Mouse (Mus musculus): Measurements from ENCODE around the gene Plekhg1. TPM values are rescaled to one million over a fixed set of nuclear protein-coding genes. Genes with fewer than 3 reads are reported as not detected.

Gene Plekhg1
- polyA plus RNA-seq, 1 experiment from 2014 or later = 9.1 TPM

GRCm38 (mm10) chr10:3769131-3769530 is 29.0 kb downstream of the Plekhg1 start:
- H3K27me3 ChIP-seq (ENCODE audit: control insufficient read depth, insufficient read depth, low read length) = no peaks in the 10 kb centered on the region
- H3K4me3 ChIP-seq (replicated peaks; ENCODE audit: low read length) = no peak overlapping the region
- no peak overlapping the region for H3K4me2 ChIP-seq (replicated peaks)
- DNase-seq (ENCODE audit: low spot score) (no peak), ATAC-seq (ENCODE audit: low FRiP score) (no peak)
- no peak overlapping the region for H3K27ac ChIP-seq
- H3K9ac ChIP-seq = no peak overlapping the region
- no peaks in the 10 kb centered on the region for H3K9me3 ChIP-seq (ENCODE audit: control insufficient read depth, low read length)
- H3K36me3 ChIP-seq (replicated peaks; ENCODE audit: control insufficient read depth, insufficient read depth) = no peaks in the 10 kb centered on the region
- no peaks in the 10 kb centered on the region for H3K4me1 ChIP-seq (replicated peaks; ENCODE audit: control insufficient read depth, insufficient read depth, low read length)
- 89% methylated on average over 5 of the region's 5 CpGs for WGBS

- Histone ChIP-seq H3K27ac (no peak overlapping the region), H3K4me3 (replicated peaks; ENCODE audit: low read length) (no peak overlapping the region), H3K4me2 (replicated peaks) (no peak overlapping the region), H3K9ac (no peak overlapping the region), H3K27me3 (ENCODE audit: control insufficient read depth, insufficient read depth, low read length) (no peaks in the 10 kb centered on the region), H3K4me1 (replicated peaks; ENCODE audit: control insufficient read depth, insufficient read depth, low read length) (no peaks in the 10 kb centered on the region), H3K36me3 (replicated peaks; ENCODE audit: control insufficient read depth, insufficient read depth) (no peaks in the 10 kb centered on the region), H3K9me3 (ENCODE audit: control insufficient read depth, low read length) (no peaks in the 10 kb centered on the region)
- 87% methylated on average over 2 of the region's 2 CpGs for WGBS
- no peak for ATAC-seq (ENCODE audit: low FRiP score)
- no peak for DNase-seq (ENCODE audit: low spot score)
Observed at GRCm38 (mm10) chr10:3774330-3774729, 34.2 kb downstream of the Plekhg1 start.

- H3K4me1 ChIP-seq (replicated peaks; ENCODE audit: control insufficient read depth, insufficient read depth, low read length) = no peaks in the 10 kb centered on the region
- DNase-seq (ENCODE audit: low spot score) (no peak), ATAC-seq (ENCODE audit: low FRiP score) (no peak)
- 81% methylated on average over 2 of the region's 2 CpGs for WGBS
- no peak overlapping the region for H3K4me3 ChIP-seq (replicated peaks; ENCODE audit: low read length)
- no peak overlapping the region for H3K4me2 ChIP-seq (replicated peaks)
- H3K27ac ChIP-seq = no peak overlapping the region
- H3K36me3 ChIP-seq (replicated peaks; ENCODE audit: control insufficient read depth, insufficient read depth) = no peaks in the 10 kb centered on the region
- H3K27me3 ChIP-seq (ENCODE audit: control insufficient read depth, insufficient read depth, low read length) = no peaks in the 10 kb centered on the region
- H3K9ac ChIP-seq = no peak overlapping the region
- H3K9me3 ChIP-seq (ENCODE audit: control insufficient read depth, low read length) = no peaks in the 10 kb centered on the region
Observed at GRCm38 (mm10) chr10:3776761-3777160, 36.6 kb downstream of the Plekhg1 start.

GRCm38 (mm10) chr10:3785362-3785761 is 45.2 kb downstream of the Plekhg1 start:
- WGBS = 89% methylated on average over 4 of the region's 4 CpGs
- no peak overlapping the region for H3K4me2 ChIP-seq (replicated peaks)

GRCm38 (mm10) chr10:3786531-3786930 is 46.4 kb downstream of the Plekhg1 start:
- WGBS = 92% methylated on average over 4 of the region's 4 CpGs
- Histone ChIP-seq H3K4me2 (replicated peaks) (no peak overlapping the region), H3K4me3 (replicated peaks; ENCODE audit: low read length) (no peak overlapping the region), H3K27me3 (ENCODE audit: control insufficient read depth, insufficient read depth, low read length) (no peaks in the 10 kb centered on the region), H3K9ac (no peak overlapping the region), H3K27ac (no peak overlapping the region), H3K36me3 (replicated peaks; ENCODE audit: control insufficient read depth, insufficient read depth) (no peaks in the 10 kb centered on the region), H3K9me3 (ENCODE audit: control insufficient read depth, low read length) (no peaks in the 10 kb centered on the region), H3K4me1 (replicated peaks; ENCODE audit: control insufficient read depth, insufficient read depth, low read length) (no peaks in the 10 kb centered on the region)
- DNase-seq (ENCODE audit: low spot score) (no peak), ATAC-seq (ENCODE audit: low FRiP score) (no peak)

More at GRCm38 (mm10) chr10:3785362-3785761, 45.2 kb downstream of the Plekhg1 start:
- DNase-seq (ENCODE audit: low spot score) (no peak), ATAC-seq (ENCODE audit: low FRiP score) (no peak)
- H3K4me1 ChIP-seq (replicated peaks; ENCODE audit: control insufficient read depth, insufficient read depth, low read length) = no peaks in the 10 kb centered on the region
- no peaks in the 10 kb centered on the region for H3K36me3 ChIP-seq (replicated peaks; ENCODE audit: control insufficient read depth, insufficient read depth)
- H3K27me3 ChIP-seq (ENCODE audit: control insufficient read depth, insufficient read depth, low read length) = no peaks in the 10 kb centered on the region
- H3K9me3 ChIP-seq (ENCODE audit: control insufficient read depth, low read length) = no peaks in the 10 kb centered on the region
- H3K27ac ChIP-seq = no peak overlapping the region
- H3K9ac ChIP-seq = no peak overlapping the region
- no peak overlapping the region for H3K4me3 ChIP-seq (replicated peaks; ENCODE audit: low read length)

GRCm38 (mm10) chr10:3787006-3787405 is 46.8 kb downstream of the Plekhg1 start:
- H3K9ac ChIP-seq = no peak overlapping the region
- H3K36me3 ChIP-seq (replicated peaks; ENCODE audit: control insufficient read depth, insufficient read depth) = no peaks in the 10 kb centered on the region
- DNase-seq (ENCODE audit: low spot score) = no peak
- no peak overlapping the region for H3K4me3 ChIP-seq (replicated peaks; ENCODE audit: low read length)
- no peak overlapping the region for H3K4me2 ChIP-seq (replicated peaks)
- H3K27me3 ChIP-seq (ENCODE audit: control insufficient read depth, insufficient read depth, low read length) = no peaks in the 10 kb centered on the region
- no peaks in the 10 kb centered on the region for H3K9me3 ChIP-seq (ENCODE audit: control insufficient read depth, low read length)
- ATAC-seq (ENCODE audit: low FRiP score) = no peak
- no peak overlapping the region for H3K27ac ChIP-seq
- WGBS = 83% methylated on average over 5 of the region's 5 CpGs
- H3K4me1 ChIP-seq (replicated peaks; ENCODE audit: control insufficient read depth, insufficient read depth, low read length) = no peaks in the 10 kb centered on the region

GRCm38 (mm10) chr10:3793825-3794224 is 53.7 kb downstream of the Plekhg1 start:
- Histone ChIP-seq H3K4me3 (replicated peaks; ENCODE audit: low read length) (no peak overlapping the region), H3K36me3 (replicated peaks; ENCODE audit: control insufficient read depth, insufficient read depth) (no peaks in the 10 kb centered on the region), H3K4me1 (replicated peaks; ENCODE audit: control insufficient read depth, insufficient read depth, low read length) (no peaks in the 10 kb centered on the region), H3K9ac (no peak overlapping the region), H3K4me2 (replicated peaks) (no peak overlapping the region), H3K9me3 (ENCODE audit: control insufficient read depth, low read length) (no peaks in the 10 kb centered on the region), H3K27me3 (ENCODE audit: control insufficient read depth, insufficient read depth, low read length) (no peaks in the 10 kb centered on the region), H3K27ac (no peak overlapping the region)
- 80% methylated on average over 3 of the region's 3 CpGs for WGBS
- DNase-seq (ENCODE audit: low spot score) = no peak
- ATAC-seq (ENCODE audit: low FRiP score) = no peak

- Histone ChIP-seq H3K9me3 (ENCODE audit: control insufficient read depth, low read length) (no peaks in the 10 kb centered on the region), H3K4me1 (replicated peaks; ENCODE audit: control insufficient read depth, insufficient read depth, low read length) (no peaks in the 10 kb centered on the region), H3K36me3 (replicated peaks; ENCODE audit: control insufficient read depth, insufficient read depth) (no peaks in the 10 kb centered on the region), H3K9ac (no peak overlapping the region), H3K27ac (no peak overlapping the region), H3K4me3 (replicated peaks; ENCODE audit: low read length) (no peak overlapping the region), H3K27me3 (ENCODE audit: control insufficient read depth, insufficient read depth, low read length) (no peaks in the 10 kb centered on the region), H3K4me2 (replicated peaks) (no peak overlapping the region)
- ATAC-seq (ENCODE audit: low FRiP score) (no peak), DNase-seq (ENCODE audit: low spot score) (no peak)
Observed at GRCm38 (mm10) chr10:3799455-3799854, 59.3 kb downstream of the Plekhg1 start.

- WGBS = 81% methylated on average over 6 of the region's 6 CpGs
- no peak overlapping the region for H3K27ac ChIP-seq
- H3K36me3 ChIP-seq (replicated peaks; ENCODE audit: control insufficient read depth, insufficient read depth) = no peaks in the 10 kb centered on the region
- ATAC-seq (ENCODE audit: low FRiP score) = no peak
- no peak overlapping the region for H3K4me2 ChIP-seq (replicated peaks)
- no peaks in the 10 kb centered on the region for H3K9me3 ChIP-seq (ENCODE audit: control insufficient read depth, low read length)
- no peaks in the 10 kb centered on the region for H3K4me1 ChIP-seq (replicated peaks; ENCODE audit: control insufficient read depth, insufficient read depth, low read length)
- H3K4me3 ChIP-seq (replicated peaks; ENCODE audit: low read length) = no peak overlapping the region
- H3K27me3 ChIP-seq (ENCODE audit: control insufficient read depth, insufficient read depth, low read length) = no peaks in the 10 kb centered on the region
- no peak for DNase-seq (ENCODE audit: low spot score)
- H3K9ac ChIP-seq = no peak overlapping the region
Observed at GRCm38 (mm10) chr10:3801254-3801653, 61.1 kb downstream of the Plekhg1 start.

- no peak overlapping the region for H3K27ac ChIP-seq
- no peaks in the 10 kb centered on the region for H3K4me1 ChIP-seq (replicated peaks; ENCODE audit: control insufficient read depth, insufficient read depth, low read length)
- H3K36me3 ChIP-seq (replicated peaks; ENCODE audit: control insufficient read depth, insufficient read depth) = no peaks in the 10 kb centered on the region
- WGBS = 56% methylated on average over 3 of the region's 3 CpGs
- no peak overlapping the region for H3K4me2 ChIP-seq (replicated peaks)
- no peak overlapping the region for H3K4me3 ChIP-seq (replicated peaks; ENCODE audit: low read length)
- no peak for DNase-seq (ENCODE audit: low spot score)
- ATAC-seq (ENCODE audit: low FRiP score) = no peak
- H3K27me3 ChIP-seq (ENCODE audit: control insufficient read depth, insufficient read depth, low read length) = no peaks in the 10 kb centered on the region
- H3K9me3 ChIP-seq (ENCODE audit: control insufficient read depth, low read length) = no peaks in the 10 kb centered on the region
- H3K9ac ChIP-seq = no peak overlapping the region
Observed at GRCm38 (mm10) chr10:3805334-3805733, 65.2 kb downstream of the Plekhg1 start.

Measured in hindbrain, embryonic 14.5 days (tissue).